12 mouse cellular contexts compared by ENCODE assay signal in genomic region chr15:80050093-80050492, GRCm38 (mm10). TPM values are rescaled to one million over a fixed set of nuclear protein-coding genes. Genes with fewer than 3 reads are reported as not detected.
DNase-seq lines count a peak whose midpoint lies in the region; ATAC-seq and TF ChIP-seq lines count a peak whose summit lies in the region.
"Had no signal": no experiment of that assay in that cellular context is flagged by ENCODE, and none has a peak within 500 bp of the region (broad histone marks: within the 10 kb centered on the region; RNA-seq: fewer than 3 reads in every experiment).

No protein-coding gene starts in this region.

- no peak for ATAC-seq in liver, embryonic 12.5 days

- peak overlapping the region; percentile 88 for H3K27ac ChIP-seq in gastrocnemius, adult 2 months
- H3K27ac ChIP-seq in brown adipose tissue, adult 24 weeks (replicated peaks; ENCODE audit: low read depth, low read length), result peak overlapping the region; percentile 100
- H3K27ac ChIP-seq in hindbrain, embryonic 10.5 days, result no peak overlapping the region; the same call in 1 of the 2 replicates
- no peak overlapping the region for H3K27ac ChIP-seq in liver, embryonic 12.5 days
- H3K27ac ChIP-seq: layer of hippocampus, adult 2 months had no signal

- DNase-seq in gastrocnemius, adult 2 months, result peak; percentile 68
- no peak for DNase-seq in gastrocnemius, postnatal 4 days (ENCODE audit: low spot score in 2 of 2)
- DNase-seq in kidney, adult 8-10 months, result peak; percentile 39 to 53
- DNase-seq in skeletal muscle tissue, adult 2 months (ENCODE audit: low read depth, low spot score), result peak; percentile 59
- DNase-seq in hindbrain, embryonic 10.5 days (ENCODE audit: low spot score), result no peak
- no peak for DNase-seq in layer of hippocampus, adult 9-10 months (ENCODE audit: low spot score)
- DNase-seq: cerebellum, postnatal 36 days; right cerebral cortex, postnatal 4 days had no signal

- intact Hi-C loops in gastrocnemius, adult 2 months (cut with DNase I), result loop anchor here (1.0 to 5.0 kb wide), 2 partner anchors 38 to 99 kb away; partner anchors contain the start of gene Pdgfb

- no peak for TF ChIP-seq CTCF in gastrocnemius, adult 2 months (IDR thresholded peaks at IDR 0.05)

- no peak overlapping the region for H3K9ac ChIP-seq in liver, embryonic 12.5 days

- no peak overlapping the region for H3K4me2 ChIP-seq in liver, embryonic 12.5 days
- H3K4me2 ChIP-seq: liver, embryonic 11.5 days had no signal

- H3K27me3 ChIP-seq in hindbrain, embryonic 10.5 days (ENCODE audit: insufficient read depth, poor library complexity, severe bottlenecking), result no peaks in the 10 kb centered on the region
- peaks cover 21% of the 10 kb centered on the region for H3K27me3 ChIP-seq in liver, embryonic 12.5 days (replicated peaks)

- WGBS in hindbrain, embryonic 10.5 days, result 75% methylated on average over 4 of the region's 4 CpGs
- WGBS in liver, embryonic 12.5 days (ENCODE audit: insufficient replicate concordance), result 61% methylated on average over 4 of the region's 4 CpGs

- H3K9me3 ChIP-seq in hindbrain, embryonic 10.5 days, result peaks cover 9% of the 10 kb centered on the region; the same call in 1 of the 2 replicates
- peaks cover 5% of the 10 kb centered on the region; the same call in 1 of the 2 replicates for H3K9me3 ChIP-seq in liver, embryonic 12.5 days (replicated peaks)

- peaks cover 28% of the 10 kb centered on the region for H3K4me1 ChIP-seq in brown adipose tissue, adult 24 weeks (ENCODE audit: control insufficient read depth, insufficient read depth, insufficient read length, low read length)
- peaks cover 30% of the 10 kb centered on the region for H3K4me1 ChIP-seq in hindbrain, embryonic 10.5 days (replicated peaks)
- H3K4me1 ChIP-seq in liver, embryonic 12.5 days, result peaks cover 44% of the 10 kb centered on the region

- no peak overlapping the region for H3K4me3 ChIP-seq in gastrocnemius, adult 2 months
- no peak overlapping the region for H3K4me3 ChIP-seq in brown adipose tissue, adult 24 weeks (ENCODE audit: insufficient read depth, low read depth, low read length)
- no peak overlapping the region for H3K4me3 ChIP-seq in hindbrain, embryonic 10.5 days
- no peak overlapping the region for H3K4me3 ChIP-seq in liver, embryonic 12.5 days
- H3K4me3 ChIP-seq: layer of hippocampus, adult 2 months had no signal

- H3K36me3 ChIP-seq in hindbrain, embryonic 10.5 days, result no peaks in the 10 kb centered on the region
- H3K36me3 ChIP-seq in liver, embryonic 12.5 days, result no peaks in the 10 kb centered on the region

RNA-seq across cellular contexts. Expression of gene Pdgfb, which starts 35.3 kb away (rescaled TPM):
- total RNA-seq in gastrocnemius, adult 2 months (2021), result 10 to 100 TPM; 14.3 to 17.3 TPM
- 10 to 100 TPM; 51.5 to 52.8 TPM for total RNA-seq in gastrocnemius, postnatal 4 days (2021)
- 9.8 and 13.0 TPM in 2 replicates for polyA plus RNA-seq in brown adipose tissue, adult 24 weeks (2012; ENCODE audit: insufficient read depth, insufficient read length, missing spikeins)
- polyA plus RNA-seq in hindbrain, embryonic 10.5 days (2016; fragmentation: Nextera tagmentation; extraction: Ambion mirVana), result 1.6 and 1.8 TPM in 2 replicates
- polyA plus RNA-seq in liver, embryonic 12.5 days (2016; fragmentation: Nextera tagmentation; extraction: Ambion mirVana), result 1.6 and 2.2 TPM in 2 replicates

RNA-seq across cellular contexts. Expression of gene Syngr1, which starts 41.0 kb away (rescaled TPM):
- total RNA-seq in gastrocnemius, adult 2 months (2021), result 10 to 100 TPM; 46.1 to 46.4 TPM
- total RNA-seq in gastrocnemius, postnatal 4 days (2021), result 1 to 10 TPM; 8.7 to 8.8 TPM
- 47.9 and 62.7 TPM in 2 replicates for polyA plus RNA-seq in brown adipose tissue, adult 24 weeks (2012; ENCODE audit: insufficient read depth, insufficient read length, missing spikeins)
- 7.6 and 7.7 TPM in 2 replicates for polyA plus RNA-seq in hindbrain, embryonic 10.5 days (2016; fragmentation: Nextera tagmentation; extraction: Ambion mirVana)
- 20.4 and 21.9 TPM in 2 replicates for polyA plus RNA-seq in liver, embryonic 12.5 days (2016; fragmentation: Nextera tagmentation; extraction: Ambion mirVana)

RNA-seq across cellular contexts. Expression of gene Rpl3, which starts 41.6 kb away (rescaled TPM):
- 10 to 100 TPM; 38.6 to 51.4 TPM for total RNA-seq in gastrocnemius, adult 2 months (2021)
- 100 to 1,000 TPM; 475 to 533 TPM for total RNA-seq in gastrocnemius, postnatal 4 days (2021)
- polyA plus RNA-seq in brown adipose tissue, adult 24 weeks (2012; ENCODE audit: insufficient read depth, insufficient read length, missing spikeins), result 424 and 522 TPM in 2 replicates
- polyA plus RNA-seq in hindbrain, embryonic 10.5 days (2016; fragmentation: Nextera tagmentation; extraction: Ambion mirVana), result 806 and 957 TPM in 2 replicates
- polyA plus RNA-seq in liver, embryonic 12.5 days (2016; fragmentation: Nextera tagmentation; extraction: Ambion mirVana), result 912 and 924 TPM in 2 replicates

Comparison
In these comparisons a context has a peak if more than half of its experiments do, and no peak if none do; other contexts are left out.
1. DNase-seq: peak in gastrocnemius, adult 2 months (single experiment), kidney, adult 8-10 months (2 of 2) and skeletal muscle tissue, adult 2 months (single experiment); none in gastrocnemius, postnatal 4 days (0 of 2), hindbrain, embryonic 10.5 days (single experiment) and layer of hippocampus, adult 9-10 months (single experiment).
2. H3K27ac ChIP-seq: peak in gastrocnemius, adult 2 months (single experiment) and brown adipose tissue, adult 24 weeks (single experiment); none in hindbrain, embryonic 10.5 days (single experiment) and liver, embryonic 12.5 days (single experiment).